In the genomic region with DNA sequence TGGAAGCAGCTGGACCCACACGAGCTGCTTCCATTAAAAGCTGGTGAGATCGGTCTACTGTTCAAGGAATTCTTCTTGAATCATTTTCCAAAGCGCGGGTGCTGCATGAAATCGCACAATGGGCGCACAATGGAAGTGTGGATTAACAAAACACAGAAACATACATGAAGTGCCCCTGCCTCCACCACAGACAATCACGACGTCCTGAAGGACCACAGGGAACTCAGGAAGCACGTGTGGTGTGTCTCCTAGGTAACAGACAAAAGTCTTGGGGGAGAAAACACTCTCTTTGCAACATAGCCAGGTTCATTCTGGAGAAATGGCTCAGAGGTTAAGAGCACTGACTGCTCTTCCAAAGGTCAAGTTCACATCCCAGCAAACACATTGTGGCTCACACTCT, we compare ENCODE assay signal across 30 mouse cellular contexts. TPM values are rescaled to one million over a fixed set of nuclear protein-coding genes. Genes with fewer than 3 reads are reported as not detected.
DNase-seq lines count a peak whose midpoint lies in the region; ATAC-seq and TF ChIP-seq lines count a peak whose summit lies in the region.
"Had no signal": no experiment of that assay in that cellular context is flagged by ENCODE, and none has a peak within 500 bp of the region (broad histone marks: within the 10 kb centered on the region; RNA-seq: fewer than 3 reads in every experiment).

No protein-coding gene starts in this region.

- no peak overlapping the region for H3K4me2 ChIP-seq in forebrain, postnatal 0 days (ENCODE audit: low read depth)
- no peak overlapping the region for H3K4me2 ChIP-seq in forebrain, embryonic 11.5 days (ENCODE audit: low read depth, low read length, severe bottlenecking)
- H3K4me2 ChIP-seq in heart, embryonic 12.5 days: no peak overlapping the region
- no peak overlapping the region for H3K4me2 ChIP-seq in midbrain, embryonic 16.5 days (ENCODE audit: low read length)
- H3K4me2 ChIP-seq in midbrain, embryonic 11.5 days: no peak overlapping the region
- H3K4me2 ChIP-seq: embryonic facial prominence, embryonic 13.5 days; embryonic facial prominence, embryonic 15.5 days; forebrain, embryonic 13.5 days; forebrain, embryonic 15.5 days had no signal

- no peaks in the 10 kb centered on the region for H3K9me3 ChIP-seq in forebrain, postnatal 0 days (ENCODE audit: low read length)
- no peaks in the 10 kb centered on the region for H3K9me3 ChIP-seq in forebrain, embryonic 11.5 days (ENCODE audit: control insufficient read depth, low read length)
- H3K9me3 ChIP-seq in heart, embryonic 10.5 days: no peaks in the 10 kb centered on the region
- H3K9me3 ChIP-seq in heart, embryonic 12.5 days (replicated peaks): no peaks in the 10 kb centered on the region
- H3K9me3 ChIP-seq in midbrain, embryonic 16.5 days (replicated peaks; ENCODE audit: control insufficient read depth, low read length, poor library complexity, severe bottlenecking): no peaks in the 10 kb centered on the region
- H3K9me3 ChIP-seq in midbrain, embryonic 11.5 days (ENCODE audit: control insufficient read depth, low read length): no peaks in the 10 kb centered on the region
- H3K9me3 ChIP-seq: embryonic facial prominence, embryonic 13.5 days; embryonic facial prominence, embryonic 15.5 days; forebrain, embryonic 10.5 days; forebrain, embryonic 13.5 days; forebrain, embryonic 15.5 days; G1E had no signal

- WGBS in forebrain, postnatal 0 days: 63% methylated on average over 9 of the region's 9 CpGs
- WGBS in forebrain, embryonic 11.5 days: 74% methylated on average over 9 of the region's 9 CpGs
- WGBS in heart, embryonic 10.5 days: 77% methylated on average over 9 of the region's 9 CpGs
- 68% methylated on average over 9 of the region's 9 CpGs for WGBS in heart, embryonic 12.5 days
- 76% methylated on average over 9 of the region's 9 CpGs for WGBS in kidney, adult 2 months
- WGBS in midbrain, embryonic 16.5 days: 49% methylated on average over 9 of the region's 9 CpGs
- WGBS in midbrain, embryonic 11.5 days: 68% methylated on average over 9 of the region's 9 CpGs

- H3K27ac ChIP-seq in forebrain, postnatal 0 days (ENCODE audit: low read depth, low read length): no peak overlapping the region
- H3K27ac ChIP-seq in forebrain, embryonic 11.5 days (ENCODE audit: low read depth, low read length): no peak overlapping the region
- H3K27ac ChIP-seq in heart, embryonic 10.5 days: no peak overlapping the region
- no peak overlapping the region for H3K27ac ChIP-seq in heart, embryonic 12.5 days (ENCODE audit: poor library complexity, severe bottlenecking)
- no peak overlapping the region for H3K27ac ChIP-seq in kidney, adult 2 months (ENCODE audit: insufficient read depth, low read depth, low read length)
- H3K27ac ChIP-seq in midbrain, embryonic 16.5 days (ENCODE audit: low read length): no peak overlapping the region
- no peak overlapping the region for H3K27ac ChIP-seq in midbrain, embryonic 11.5 days (ENCODE audit: low read depth, low read length)
- H3K27ac ChIP-seq: embryonic facial prominence, embryonic 13.5 days; embryonic facial prominence, embryonic 15.5 days; forebrain, embryonic 10.5 days; forebrain, embryonic 13.5 days; forebrain, embryonic 15.5 days had no signal

- no peak for TF ChIP-seq CTCF in forebrain, postnatal 0 days (IDR thresholded peaks at IDR 0.05; ENCODE audit: low read depth)
- TF ChIP-seq CTCF in kidney, adult 2 months (conservative IDR thresholded peaks at IDR 0.05; ENCODE audit: insufficient read depth, insufficient read length, low read depth, low read length): no peak

- ATAC-seq in forebrain, postnatal 0 days: peak; percentile 22; the same call in 1 of the 2 replicates
- ATAC-seq in forebrain, embryonic 11.5 days (replicated peaks; ENCODE audit: low FRiP score): no peak
- ATAC-seq in heart, embryonic 12.5 days (ENCODE audit: insufficient number of reproducible peaks, low FRiP score): no peak
- ATAC-seq in midbrain, embryonic 16.5 days: 0 out of 2 replicates have a peak, but pooled peaks have one; percentile 15
- no peak for ATAC-seq in midbrain, embryonic 11.5 days (ENCODE audit: low FRiP score)
- ATAC-seq: CD4-positive, CD25-positive, alpha-beta regulatory T cell, adult 4 months; forebrain, embryonic 13.5 days; forebrain, embryonic 15.5 days; Patski had no signal

- H3K36me3 ChIP-seq in forebrain, postnatal 0 days (ENCODE audit: insufficient read depth): no peaks in the 10 kb centered on the region
- no peaks in the 10 kb centered on the region for H3K36me3 ChIP-seq in forebrain, embryonic 11.5 days (ENCODE audit: control insufficient read depth, insufficient read depth, low read length)
- no peaks in the 10 kb centered on the region for H3K36me3 ChIP-seq in heart, embryonic 10.5 days
- no peaks in the 10 kb centered on the region for H3K36me3 ChIP-seq in heart, embryonic 12.5 days
- H3K36me3 ChIP-seq in kidney, adult 2 months (ENCODE audit: control insufficient read depth, insufficient read depth, low read length): no peaks in the 10 kb centered on the region
- no peaks in the 10 kb centered on the region for H3K36me3 ChIP-seq in midbrain, embryonic 16.5 days (ENCODE audit: control insufficient read depth, insufficient read depth, low read length)
- H3K36me3 ChIP-seq in midbrain, embryonic 11.5 days (ENCODE audit: control insufficient read depth, insufficient read depth, low read length): no peaks in the 10 kb centered on the region
- H3K36me3 ChIP-seq: embryonic facial prominence, embryonic 13.5 days; embryonic facial prominence, embryonic 15.5 days; forebrain, embryonic 10.5 days; forebrain, embryonic 15.5 days; G1E had no signal

- no peak for TF ChIP-seq POLR2A in kidney, adult 2 months (IDR thresholded peaks at IDR 0.05; ENCODE audit: low read depth, low read length)

- no peak overlapping the region for H3K9ac ChIP-seq in forebrain, postnatal 0 days
- H3K9ac ChIP-seq in forebrain, embryonic 11.5 days (ENCODE audit: low read length): no peak overlapping the region
- no peak overlapping the region for H3K9ac ChIP-seq in heart, embryonic 12.5 days
- no peak overlapping the region for H3K9ac ChIP-seq in midbrain, embryonic 16.5 days (ENCODE audit: low read depth, low read length)
- no peak overlapping the region for H3K9ac ChIP-seq in midbrain, embryonic 11.5 days (ENCODE audit: low read length)
- H3K9ac ChIP-seq: embryonic facial prominence, embryonic 13.5 days; embryonic facial prominence, embryonic 15.5 days; forebrain, embryonic 13.5 days; forebrain, embryonic 15.5 days had no signal

- H3K27me3 ChIP-seq in forebrain, postnatal 0 days (ENCODE audit: insufficient read depth, low read length): no peaks in the 10 kb centered on the region
- no peaks in the 10 kb centered on the region for H3K27me3 ChIP-seq in forebrain, embryonic 11.5 days (ENCODE audit: control insufficient read depth, insufficient read depth, low read length)
- H3K27me3 ChIP-seq in heart, embryonic 10.5 days (ENCODE audit: insufficient read depth, poor library complexity, severe bottlenecking): no peaks in the 10 kb centered on the region
- H3K27me3 ChIP-seq in heart, embryonic 12.5 days (replicated peaks): no peaks in the 10 kb centered on the region
- H3K27me3 ChIP-seq in kidney, adult 2 months (replicated peaks; ENCODE audit: control insufficient read depth, insufficient read depth, low read length): no peaks in the 10 kb centered on the region
- no peaks in the 10 kb centered on the region for H3K27me3 ChIP-seq in midbrain, embryonic 16.5 days (ENCODE audit: control insufficient read depth, insufficient read depth, low read depth, low read length)
- H3K27me3 ChIP-seq in midbrain, embryonic 11.5 days (ENCODE audit: control insufficient read depth, insufficient read depth, low read length): no peaks in the 10 kb centered on the region
- H3K27me3 ChIP-seq: CH12.LX; embryonic facial prominence, embryonic 13.5 days; embryonic facial prominence, embryonic 15.5 days; forebrain, embryonic 13.5 days; forebrain, embryonic 15.5 days; Patski had no signal

- H3K4me1 ChIP-seq in forebrain, postnatal 0 days (ENCODE audit: insufficient read depth): no peaks in the 10 kb centered on the region
- H3K4me1 ChIP-seq in forebrain, embryonic 11.5 days (replicated peaks; ENCODE audit: control insufficient read depth, insufficient read depth, low read length): no peaks in the 10 kb centered on the region
- H3K4me1 ChIP-seq in heart, embryonic 10.5 days: no peaks in the 10 kb centered on the region
- no peaks in the 10 kb centered on the region for H3K4me1 ChIP-seq in heart, embryonic 12.5 days (replicated peaks)
- no peaks in the 10 kb centered on the region; the same call in 1 of the 2 replicates for H3K4me1 ChIP-seq in kidney, adult 2 months (ENCODE audit: control insufficient read depth, insufficient read depth, low read length)
- H3K4me1 ChIP-seq in midbrain, embryonic 16.5 days (ENCODE audit: control insufficient read depth, insufficient read depth, low read length): 0 out of 2 replicates have a peak, but pooled peaks cover 5% of the 10 kb centered on the region
- H3K4me1 ChIP-seq in midbrain, embryonic 11.5 days (ENCODE audit: control insufficient read depth, insufficient read depth, low read length): peaks cover 2% of the 10 kb centered on the region; the same call in 1 of the 2 replicates
- H3K4me1 ChIP-seq: embryonic facial prominence, embryonic 13.5 days; embryonic facial prominence, embryonic 15.5 days; forebrain, embryonic 13.5 days; forebrain, embryonic 15.5 days had no signal

- no peak overlapping the region for H3K4me3 ChIP-seq in forebrain, postnatal 0 days (ENCODE audit: low read depth, low read length)
- H3K4me3 ChIP-seq in forebrain, embryonic 11.5 days (ENCODE audit: low read depth, low read length): no peak overlapping the region
- H3K4me3 ChIP-seq in heart, embryonic 10.5 days: no peak overlapping the region
- H3K4me3 ChIP-seq in heart, embryonic 12.5 days: no peak overlapping the region
- no peak overlapping the region for H3K4me3 ChIP-seq in kidney, adult 2 months (ENCODE audit: insufficient read depth, low read depth, low read length)
- no peak overlapping the region for H3K4me3 ChIP-seq in midbrain, embryonic 16.5 days (ENCODE audit: low read depth, low read length)
- no peak overlapping the region for H3K4me3 ChIP-seq in midbrain, embryonic 11.5 days (ENCODE audit: low read depth, low read length)
- H3K4me3 ChIP-seq: embryonic facial prominence, embryonic 13.5 days; embryonic facial prominence, embryonic 15.5 days; erythroblast, embryonic 14.5 days; forebrain, embryonic 10.5 days; forebrain, embryonic 13.5 days; forebrain, embryonic 15.5 days had no signal

- no peak for DNase-seq in forebrain, postnatal 0 days
- no peak for DNase-seq in forebrain, embryonic 11.5 days (ENCODE audit: low spot score)
- DNase-seq in heart, embryonic 10.5 days (ENCODE audit: low spot score): peak; percentile 57
- DNase-seq in kidney, adult 2 months: peak; percentile 40
- DNase-seq in kidney, adult 18-20 months: no peak
- DNase-seq in midbrain, embryonic 11.5 days (ENCODE audit: low spot score, missing footprints): no peak
- DNase-seq: adrenal gland, adult 2 months; adrenal gland, postnatal 10 days; adrenal gland, postnatal 25 days; B cell, adult 2 months; cerebellum, adult 11 months; cerebellum, adult 18-20 months; cerebellum, adult 8-10 months; cerebellum, adult 9-11 months; cerebellum, postnatal 14 days; cerebellum, postnatal 36 days; embryo, embryonic 11 days had no signal

RNA-seq across cellular contexts. Expression of gene Ect2l, which starts 10.0 kb away (rescaled TPM):
- total RNA-seq in forebrain, postnatal 0 days (2014; rRNA removed): 0.23 TPM in 1 of 2 replicates, not detected in the other
- 0.24 and 0.58 TPM in 2 replicates for polyA plus RNA-seq in forebrain, postnatal 0 days (2015; fragmentation: Nextera tagmentation; extraction: Ambion mirVana)
- 0.49 and 0.85 TPM in 2 replicates for polyA plus RNA-seq in forebrain, embryonic 11.5 days (2014; fragmentation: Nextera tagmentation; extraction: Ambion mirVana)
- 0.21 and 0.34 TPM in 2 replicates for polyA plus RNA-seq in heart, embryonic 10.5 days (2016; fragmentation: Nextera tagmentation; extraction: Ambion mirVana)
- polyA plus RNA-seq in heart, embryonic 12.5 days (2016; fragmentation: Nextera tagmentation; extraction: Ambion mirVana): 0.37 TPM in 1 of 2 replicates, not detected in the other
- polyA plus RNA-seq in kidney, adult 2 months (2012; rRNA removed): not detected in 2 replicates
- 0.32 and 0.33 TPM in 2 replicates for polyA plus RNA-seq in midbrain, embryonic 16.5 days (2015; fragmentation: Nextera tagmentation; extraction: Ambion mirVana)
- 0.22 TPM in 2 replicates for polyA plus RNA-seq in midbrain, embryonic 11.5 days (2014; fragmentation: Nextera tagmentation; extraction: Ambion mirVana)
- total RNA-seq: adrenal gland, adult 2 months; adrenal gland, postnatal 10 days; adrenal gland, postnatal 25 days; CH12.LX; common myeloid progenitor, adult 5-6 weeks had no signal
- polyA plus RNA-seq: adrenal gland, adult 2 months; erythroblast, embryonic 14.5 days; G1E; Patski had no signal

RNA-seq across cellular contexts. Expression of gene Ccdc28a, which starts 34.1 kb away (rescaled TPM):
- 5.1 and 6.2 TPM in 2 replicates for total RNA-seq in forebrain, postnatal 0 days (2014; rRNA removed)
- polyA plus RNA-seq in forebrain, postnatal 0 days (2015; fragmentation: Nextera tagmentation; extraction: Ambion mirVana): 7.0 and 8.6 TPM in 2 replicates
- polyA plus RNA-seq in forebrain, embryonic 11.5 days (2014; fragmentation: Nextera tagmentation; extraction: Ambion mirVana): 5.9 and 6.0 TPM in 2 replicates
- polyA plus RNA-seq in heart, embryonic 10.5 days (2016; fragmentation: Nextera tagmentation; extraction: Ambion mirVana): 7.7 and 8.0 TPM in 2 replicates
- 7.9 and 11.4 TPM in 2 replicates for polyA plus RNA-seq in heart, embryonic 12.5 days (2016; fragmentation: Nextera tagmentation; extraction: Ambion mirVana)
- polyA plus RNA-seq in kidney, adult 2 months (2012; rRNA removed): 29.5 and 35.0 TPM in 2 replicates
- 5.3 and 7.3 TPM in 2 replicates for polyA plus RNA-seq in midbrain, embryonic 16.5 days (2015; fragmentation: Nextera tagmentation; extraction: Ambion mirVana)
- polyA plus RNA-seq in midbrain, embryonic 11.5 days (2014; fragmentation: Nextera tagmentation; extraction: Ambion mirVana): 6.4 and 7.0 TPM in 2 replicates

Comparison
In these comparisons a context has a peak if more than half of its experiments do, and no peak if none do; other contexts are left out.
1. ATAC-seq: peak in forebrain, postnatal 0 days (single experiment) and midbrain, embryonic 16.5 days (single experiment); none in forebrain, embryonic 11.5 days (single experiment), heart, embryonic 12.5 days (single experiment) and midbrain, embryonic 11.5 days (single experiment).
2. DNase-seq: peak in heart, embryonic 10.5 days (single experiment) and kidney, adult 2 months (single experiment); none in forebrain, postnatal 0 days (single experiment), forebrain, embryonic 11.5 days (single experiment), kidney, adult 18-20 months (single experiment) and midbrain, embryonic 11.5 days (single experiment).